Mouse (Mus musculus) neural tube, embryonic 10.5 days (tissue): ENCODE results near the gene Dnajc30.
A peak's percentile ranks its signal among the peaks of the same experiment; 100 is the strongest.
"Not testable (repeated sequence)": the region's sequence is repeated elsewhere in the genome, so short reads cannot be mapped to it uniquely, and the experiment has no call there.

Source experiments
- DNase-seq: peaks from one replicate; pipeline ENCODE4 v3.0.0-alpha.2; 2017; ENCODE audit warnings: low spot score; ENCODE audit errors: extremely low spot score

The Dnajc30 gene

DNA sequence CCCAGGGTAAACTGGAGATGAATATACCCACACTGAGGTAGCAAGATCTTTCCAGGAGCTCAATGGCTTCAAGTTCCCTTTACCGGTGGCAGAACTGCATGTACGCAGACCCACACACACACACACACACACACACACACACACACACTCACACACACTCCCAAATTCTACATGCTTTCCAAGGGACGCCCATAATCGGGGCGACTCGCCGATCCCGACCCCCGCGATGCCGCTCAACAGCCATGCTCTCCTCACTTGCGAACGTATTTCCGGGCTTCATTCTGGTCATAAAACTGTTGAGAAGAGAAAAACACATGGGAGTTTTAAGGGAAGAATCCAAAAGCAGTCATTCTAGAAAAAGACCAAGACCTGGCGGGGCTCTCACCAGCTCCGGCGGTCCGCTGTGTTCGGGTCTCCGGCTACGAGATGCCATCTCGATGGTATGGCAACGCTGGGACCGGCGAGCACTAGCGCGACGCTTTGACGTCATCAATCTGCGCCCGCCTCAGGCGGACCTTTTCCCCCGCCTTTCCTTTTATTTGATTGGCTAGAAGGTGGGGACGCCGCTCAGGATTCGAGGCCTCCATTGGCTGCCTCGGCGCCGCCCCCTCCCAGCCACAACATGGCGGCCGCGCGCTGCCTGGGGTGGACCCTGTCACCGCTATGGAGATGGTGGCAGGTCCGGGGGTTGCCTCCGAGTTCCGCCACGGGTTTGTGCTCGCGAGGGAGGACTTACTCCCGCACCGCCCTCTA, at the start of gene Dnajc30:
Gene Dnajc30 (plus strand): TSS at position 574 of the 753 bp plus-strand sequence.
- peak; percentile 98 for DNase-seq

DNA sequence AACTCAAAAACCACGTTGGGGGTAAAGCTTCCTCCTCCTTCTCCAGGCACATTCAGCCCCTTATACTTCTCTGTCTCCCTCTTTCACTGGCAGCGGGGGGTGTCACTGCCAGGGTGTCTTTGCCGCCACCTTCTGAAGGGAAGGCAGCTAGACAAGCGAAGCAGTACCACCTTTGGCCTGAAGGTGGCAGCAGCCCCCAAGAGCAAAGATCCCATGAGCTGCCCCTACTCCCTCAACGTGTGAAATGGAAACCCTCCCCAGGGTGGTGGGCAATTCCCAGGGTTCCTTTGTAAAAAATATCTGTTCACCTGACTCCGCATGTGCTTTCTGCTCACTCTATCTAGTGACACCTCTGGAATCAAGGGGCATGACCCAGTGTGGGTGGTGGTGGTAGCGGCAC, 48.5 kb upstream of the Dnajc30 start:
- DNase-seq = peak; percentile 81

DNA sequence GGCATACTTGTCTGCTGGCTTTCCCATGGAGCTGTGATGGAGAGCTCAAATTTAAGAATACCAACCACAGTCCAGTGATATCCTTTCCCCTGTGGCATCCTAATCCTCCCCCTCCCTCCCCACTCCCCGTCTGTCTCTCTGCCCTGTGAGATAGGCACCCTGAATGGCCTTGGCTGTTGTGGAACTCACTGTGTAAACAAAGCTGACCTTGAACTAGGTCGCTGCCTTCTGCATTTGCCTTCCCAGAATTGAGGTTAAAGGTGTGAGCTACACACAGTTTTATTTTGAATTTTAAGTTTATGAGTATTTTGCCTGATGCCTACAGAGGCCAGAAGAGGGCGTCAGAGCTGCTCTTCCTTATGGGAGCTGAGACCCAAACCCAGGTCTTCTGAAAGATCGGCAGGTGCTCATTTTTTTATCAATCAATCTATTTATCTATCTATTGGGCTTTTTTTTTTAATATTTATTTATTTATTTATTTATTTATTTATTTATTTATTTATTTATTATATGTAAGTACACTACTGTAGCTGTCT, 47.7 kb upstream of the Dnajc30 start:
- no peak for DNase-seq

DNA sequence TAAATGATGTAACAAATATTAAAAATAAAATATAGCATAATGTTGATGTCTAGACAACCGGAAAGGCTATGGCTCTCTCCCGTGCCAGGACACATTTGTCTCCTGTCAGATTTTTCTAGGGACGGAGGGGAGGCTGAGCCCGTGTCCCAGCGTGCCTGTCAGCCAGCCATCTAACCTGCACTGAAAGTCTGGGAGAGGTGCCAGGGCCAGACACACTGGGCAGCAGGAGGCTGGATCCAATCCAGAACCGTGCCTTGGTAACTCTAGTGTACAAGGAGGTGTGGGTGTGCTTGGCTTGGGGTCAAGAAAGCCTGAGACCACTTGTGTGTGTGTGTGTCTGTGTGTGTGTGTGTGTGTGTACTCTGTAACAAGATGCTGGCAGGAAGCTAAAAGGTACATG, 42.2 kb upstream of the Dnajc30 start:
- DNase-seq = no peak

DNA sequence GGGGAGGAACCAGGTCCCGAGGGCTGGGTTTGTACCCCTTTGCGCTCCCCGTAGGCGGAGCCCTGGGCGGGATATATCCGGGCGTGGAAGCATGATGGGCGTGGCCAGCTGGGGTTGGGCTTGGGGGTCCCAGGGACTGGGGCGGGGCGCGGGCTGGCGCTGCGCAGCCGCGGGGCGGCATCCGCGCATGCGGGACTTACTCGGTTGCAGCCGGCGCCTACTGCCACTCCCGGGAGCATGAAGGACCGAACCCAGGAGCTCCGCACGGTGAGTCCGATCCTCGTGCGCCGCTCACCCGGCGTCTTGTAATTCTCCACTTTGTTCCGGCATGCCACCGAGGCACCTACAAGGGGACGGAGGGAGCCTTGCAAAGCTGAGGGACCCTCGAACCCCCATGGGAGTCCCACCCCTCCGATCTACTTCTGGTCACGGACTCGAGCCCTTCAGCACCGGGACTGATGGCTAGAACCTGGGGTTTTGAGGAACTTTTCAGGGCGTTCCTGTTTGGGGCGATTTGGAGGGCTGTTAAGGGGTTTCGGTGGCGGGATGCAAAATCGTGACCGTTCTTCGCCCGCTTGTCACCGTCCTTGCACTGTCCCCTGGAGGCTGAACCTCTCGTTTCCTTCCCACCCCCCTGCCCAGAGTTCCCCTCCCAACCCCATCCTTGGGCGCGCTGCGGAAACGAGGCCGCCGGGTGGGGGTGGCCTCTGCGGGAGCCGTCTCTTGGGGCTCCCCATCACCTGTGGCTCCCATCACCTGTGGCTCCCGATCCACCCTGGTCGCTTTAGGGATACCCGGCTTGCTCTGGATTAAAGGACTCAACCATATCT, 40.4 kb upstream of the Dnajc30 start, which contains the start of gene Stx1a:
Gene Stx1a (plus strand): TSS at position 139 of the 830 bp plus-strand sequence.
- peak; percentile 88 for DNase-seq

DNA sequence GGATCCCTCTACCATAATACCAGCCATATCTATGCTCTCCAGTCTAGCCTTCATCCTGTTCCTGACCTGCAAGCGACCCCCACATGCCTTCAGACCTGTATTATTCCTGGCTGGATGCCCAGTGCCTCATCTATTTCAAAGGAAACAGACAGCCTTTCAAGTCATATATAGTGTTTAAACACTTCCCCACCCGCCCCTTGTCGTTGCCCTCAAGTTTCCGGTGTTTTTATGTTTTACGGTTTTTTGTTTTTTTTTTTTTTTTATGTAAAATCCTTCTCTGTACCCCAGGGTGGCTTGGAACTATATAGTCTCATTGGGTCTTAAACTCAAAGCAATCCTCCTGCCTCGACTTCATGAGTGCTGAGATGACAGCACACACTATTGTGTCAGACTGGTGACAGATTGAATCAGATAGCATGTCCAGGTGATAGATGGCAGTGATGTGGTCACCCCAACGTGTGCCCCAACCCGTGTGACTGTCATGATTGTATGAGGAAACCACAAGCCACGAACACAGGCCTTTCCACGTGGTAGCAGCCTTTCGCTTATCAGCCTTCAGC, 39.3 kb upstream of the Dnajc30 start:
- DNase-seq = no peak

DNA sequence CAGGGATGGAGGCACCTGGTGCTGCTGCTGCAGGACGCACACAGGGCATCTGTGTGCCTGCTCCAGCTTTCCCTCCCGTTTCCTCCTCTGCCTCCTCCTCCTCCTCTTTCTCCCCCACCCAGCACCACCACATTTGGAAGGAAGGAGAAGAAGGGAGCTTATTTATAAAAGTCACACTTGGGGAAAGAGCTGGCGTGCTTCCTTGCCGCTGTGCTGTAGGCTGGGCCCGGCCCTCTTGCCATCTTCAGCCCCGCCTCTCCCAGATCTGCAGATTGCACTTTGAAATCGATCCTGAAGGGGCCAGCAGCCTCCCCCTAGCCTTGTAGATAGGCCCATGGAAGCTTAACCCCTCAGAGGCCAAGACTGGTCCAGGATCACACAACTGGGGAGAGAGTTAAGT, 38.1 kb upstream of the Dnajc30 start:
- DNase-seq = no peak

DNA sequence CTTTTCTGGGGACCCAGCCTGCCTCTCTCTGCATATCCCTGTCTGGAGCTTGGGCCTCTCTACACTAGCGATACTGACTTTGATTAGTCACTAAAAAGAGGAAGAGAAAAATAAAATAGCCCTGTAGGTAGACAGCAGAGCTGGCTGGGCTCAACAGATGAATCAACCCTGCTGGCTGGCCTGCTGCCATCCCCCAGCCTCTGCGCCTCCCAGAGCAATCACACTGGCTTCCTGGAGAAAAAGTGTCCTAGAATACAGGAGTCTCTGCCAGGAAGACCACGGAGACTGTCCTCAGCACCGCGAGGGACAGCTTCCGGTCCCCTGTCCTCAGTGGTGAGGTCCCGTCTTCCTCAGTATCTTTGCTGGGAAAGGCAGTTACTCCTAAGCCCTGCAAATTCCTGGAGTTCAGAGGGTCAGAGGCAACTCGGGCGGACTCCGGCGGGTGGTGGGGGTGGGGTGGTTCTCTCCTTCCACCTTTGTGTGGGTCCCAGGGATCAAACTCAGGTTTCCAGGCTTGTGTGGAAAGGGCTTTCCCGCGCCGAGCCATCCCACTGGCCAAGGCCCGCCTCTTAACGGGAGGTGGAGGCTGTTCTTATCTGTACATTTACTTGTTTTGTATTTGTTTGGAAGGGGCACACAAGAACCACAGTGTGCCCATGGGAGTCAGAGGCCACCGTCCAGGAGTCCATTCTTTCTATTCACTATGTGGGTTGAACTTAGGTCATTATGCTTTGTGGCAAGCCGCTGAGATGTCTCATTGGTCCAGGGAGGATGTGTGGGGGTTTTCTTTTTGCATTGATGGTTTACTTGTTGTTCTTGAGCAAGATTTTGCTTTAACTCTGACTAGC, 34.8 kb upstream of the Dnajc30 start:
- no peak for DNase-seq

DNA sequence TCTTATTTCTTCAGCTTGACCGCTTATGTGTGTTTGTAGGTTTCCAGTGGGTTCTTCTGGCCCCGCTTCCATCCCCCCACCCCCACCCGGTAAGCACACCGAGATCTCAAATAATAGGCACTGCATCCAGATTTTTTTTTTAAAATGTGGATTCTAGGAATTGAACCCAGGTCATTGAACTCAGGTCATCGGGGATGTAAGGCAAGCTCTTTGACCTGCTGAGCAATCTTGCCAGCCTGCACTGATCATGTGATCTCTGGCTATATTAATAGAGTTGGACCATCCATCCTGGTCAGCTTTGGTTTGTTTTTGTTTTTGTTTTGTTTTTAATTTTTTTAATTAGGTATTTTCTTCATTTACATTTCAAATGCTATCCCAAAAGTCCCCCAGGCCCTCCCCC, 31.4 kb upstream of the Dnajc30 start:
- DNase-seq = no peak

DNA sequence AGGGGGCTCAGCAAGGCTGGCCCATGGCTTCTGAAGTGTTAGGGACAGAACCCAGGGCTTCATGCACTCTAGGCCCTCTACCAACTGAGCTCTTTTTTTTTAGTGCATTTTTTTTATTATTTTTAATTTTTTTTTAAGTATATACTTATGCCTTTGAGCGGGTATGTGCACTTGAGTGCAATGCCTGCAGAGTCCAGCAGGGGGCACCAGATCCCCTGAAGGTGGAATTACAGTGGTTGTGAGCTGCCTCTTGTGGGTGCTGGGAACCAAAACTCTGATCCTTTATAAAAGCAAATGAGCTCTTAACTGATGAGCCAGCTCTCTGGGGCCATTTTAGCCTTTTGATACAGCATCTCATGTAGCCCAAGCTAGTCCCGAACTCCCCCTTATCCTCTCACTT, 29.4 kb upstream of the Dnajc30 start:
- no peak for DNase-seq

DNA sequence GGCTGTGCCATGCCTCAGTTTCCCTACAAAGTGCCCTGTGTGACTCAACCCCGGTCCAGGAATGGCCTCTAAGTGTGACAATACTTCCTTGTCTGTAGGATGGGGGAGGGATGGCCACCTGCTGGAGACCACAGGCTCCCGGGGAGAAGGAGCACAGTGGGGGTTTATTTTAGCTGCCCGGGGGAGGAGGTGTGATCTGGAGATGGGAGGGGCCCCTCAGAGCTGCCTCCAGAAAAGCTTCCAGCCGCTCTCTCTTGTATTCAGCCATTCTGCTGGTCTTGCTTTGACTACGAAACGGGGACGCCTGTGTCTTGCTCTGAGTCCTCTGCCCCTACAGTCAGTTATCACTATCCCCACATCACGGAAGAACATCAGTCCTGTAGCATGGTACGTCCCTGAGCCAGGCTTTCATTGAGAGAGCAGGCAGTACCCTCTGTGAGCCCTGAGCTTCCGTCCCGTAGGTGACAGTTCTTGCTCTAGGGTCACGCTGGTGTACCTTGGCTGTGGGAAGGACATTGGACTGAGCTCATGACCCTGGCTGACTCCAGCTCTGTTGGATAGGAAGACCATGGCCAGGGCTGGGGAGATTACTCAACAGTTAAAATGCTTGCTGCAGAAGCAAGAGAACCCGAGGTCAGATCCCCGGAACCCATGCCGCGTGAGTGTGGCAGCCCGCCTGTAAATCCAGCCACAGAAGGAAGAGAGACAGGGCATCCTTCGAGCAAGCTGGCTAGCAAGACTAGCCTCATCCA, 28.2 kb upstream of the Dnajc30 start:
- no peak for DNase-seq

DNA sequence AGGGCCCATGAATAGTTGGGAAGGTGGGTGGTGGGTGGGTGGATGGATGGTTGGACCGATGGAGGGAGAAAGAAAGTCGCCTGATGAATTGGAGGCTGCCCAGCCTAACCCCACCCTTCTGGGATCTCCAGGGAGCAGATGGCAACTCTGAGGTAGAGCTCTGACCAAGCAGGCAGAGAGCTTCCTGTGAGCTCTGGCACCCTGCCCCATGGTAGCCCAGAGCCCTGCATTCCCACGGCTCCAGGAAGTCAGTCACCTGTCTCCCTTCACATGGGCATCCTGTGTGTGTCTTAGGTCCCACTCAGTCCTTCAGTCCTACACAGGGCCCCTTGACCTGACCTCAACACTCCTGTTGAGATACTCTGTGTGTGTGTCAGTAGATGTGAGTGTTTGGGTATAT, 26.1 kb upstream of the Dnajc30 start:
- DNase-seq = no peak

DNA sequence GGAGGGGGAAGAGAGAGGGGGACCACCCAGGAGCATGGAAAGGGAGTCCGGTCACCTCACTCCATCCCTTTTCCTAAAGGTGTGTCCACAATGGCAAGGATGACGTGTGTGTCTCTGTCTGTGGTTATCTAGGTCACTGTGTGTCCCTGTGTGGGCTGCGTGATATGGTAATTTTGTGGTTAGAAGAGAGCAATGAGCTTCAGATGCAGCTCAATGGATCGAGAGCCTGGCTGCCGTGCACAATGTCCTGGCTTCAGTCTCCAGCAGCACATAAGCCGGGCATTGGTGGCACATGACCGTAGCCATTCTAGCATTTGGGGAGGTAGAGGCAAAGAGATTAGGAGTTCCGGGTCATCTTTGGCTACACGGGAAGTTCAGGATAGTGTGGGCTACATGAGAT, 24.5 kb upstream of the Dnajc30 start:
- DNase-seq = no peak

DNA sequence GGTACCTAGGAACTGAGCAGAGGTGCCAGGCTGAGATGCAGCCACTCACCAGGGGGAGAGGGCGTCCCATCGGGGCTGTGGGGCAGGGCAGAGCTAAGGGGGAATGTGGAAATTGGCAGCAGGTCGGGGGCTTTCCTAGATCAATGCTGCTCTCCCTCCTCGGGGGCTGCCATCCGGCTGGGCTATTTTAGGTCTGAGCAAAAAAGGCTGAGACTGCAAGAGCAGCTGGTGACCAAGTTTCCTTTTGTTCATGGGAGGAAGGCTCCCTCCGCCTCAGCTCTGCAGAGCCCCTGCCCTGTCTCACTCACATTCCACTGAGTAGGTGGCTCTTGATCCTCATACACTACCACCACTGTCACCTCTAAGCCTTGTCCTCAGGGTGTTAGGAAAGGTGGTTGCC, 23.9 kb upstream of the Dnajc30 start:
- no peak for DNase-seq

DNA sequence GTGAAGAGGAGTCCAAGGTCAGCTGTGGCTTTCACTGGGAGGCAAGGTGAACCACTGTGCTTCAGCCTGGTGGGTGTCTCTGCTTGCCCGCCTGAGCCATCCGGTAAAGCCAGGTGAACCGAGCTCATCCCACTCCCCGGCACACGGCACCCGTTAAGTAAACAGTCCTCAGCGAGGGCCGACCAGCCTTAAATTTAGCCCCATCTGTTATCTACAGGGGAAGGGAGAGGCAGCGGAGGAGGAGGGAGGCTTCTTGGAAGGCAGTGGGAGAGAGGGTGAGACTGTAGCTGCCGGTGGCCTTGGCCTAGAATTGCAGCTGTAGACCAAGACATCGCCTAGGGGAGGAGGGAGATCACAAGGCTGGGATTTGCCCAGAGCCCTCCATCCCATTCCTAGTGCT, 23.2 kb upstream of the Dnajc30 start:
- DNase-seq = no peak

DNA sequence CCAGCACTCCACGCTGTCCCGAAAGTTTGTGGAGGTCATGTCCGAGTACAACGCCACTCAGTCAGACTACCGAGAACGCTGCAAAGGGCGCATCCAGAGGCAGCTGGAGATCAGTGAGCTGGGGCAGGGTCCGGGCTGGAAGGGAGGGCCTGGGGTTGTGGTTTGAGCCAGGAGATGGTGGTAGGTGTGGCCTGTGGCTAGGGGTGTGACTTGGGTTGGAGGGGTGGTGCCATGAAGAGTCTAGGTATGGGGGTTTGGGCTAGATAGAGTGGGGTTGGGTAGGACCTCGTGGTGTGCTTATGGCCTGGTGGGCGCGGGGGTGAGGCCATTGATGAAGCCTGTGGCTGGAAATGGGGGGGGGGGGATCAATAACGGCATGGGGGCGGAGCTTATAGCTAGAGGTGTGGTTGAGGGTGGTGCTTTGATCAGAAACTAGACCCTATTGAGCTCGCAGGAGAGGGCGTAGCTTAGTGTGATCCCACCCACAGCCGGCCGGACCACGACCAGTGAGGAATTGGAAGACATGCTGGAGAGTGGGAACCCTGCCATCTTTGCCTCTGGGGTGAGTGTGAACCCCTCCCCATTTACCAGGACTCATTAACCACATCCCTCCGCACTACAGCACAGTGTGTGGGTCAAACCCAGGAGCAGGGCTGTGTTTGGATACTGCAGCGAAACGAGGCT, 21.8 kb upstream of the Dnajc30 start:
- no peak for DNase-seq

DNA sequence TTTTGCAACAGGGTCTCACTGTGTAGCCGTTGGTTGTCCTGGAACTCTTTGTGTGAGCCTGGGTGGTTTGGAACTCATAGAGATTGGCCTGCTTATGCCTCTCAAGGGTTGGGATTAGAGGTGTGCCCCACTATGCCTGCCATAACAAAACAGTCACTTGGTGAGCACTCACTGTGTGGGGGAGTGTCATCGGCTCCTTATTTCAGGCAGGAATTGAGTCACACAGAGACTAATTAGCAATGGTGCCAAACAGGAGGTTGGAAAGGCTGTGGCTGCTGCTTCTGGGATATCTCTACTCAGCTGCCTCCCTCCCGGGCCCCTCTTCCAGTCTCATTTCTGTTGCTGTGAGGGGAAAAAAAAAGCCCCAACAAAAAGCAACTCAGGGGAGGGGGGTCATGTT, 19.4 kb upstream of the Dnajc30 start:
- DNase-seq = no peak

DNA sequence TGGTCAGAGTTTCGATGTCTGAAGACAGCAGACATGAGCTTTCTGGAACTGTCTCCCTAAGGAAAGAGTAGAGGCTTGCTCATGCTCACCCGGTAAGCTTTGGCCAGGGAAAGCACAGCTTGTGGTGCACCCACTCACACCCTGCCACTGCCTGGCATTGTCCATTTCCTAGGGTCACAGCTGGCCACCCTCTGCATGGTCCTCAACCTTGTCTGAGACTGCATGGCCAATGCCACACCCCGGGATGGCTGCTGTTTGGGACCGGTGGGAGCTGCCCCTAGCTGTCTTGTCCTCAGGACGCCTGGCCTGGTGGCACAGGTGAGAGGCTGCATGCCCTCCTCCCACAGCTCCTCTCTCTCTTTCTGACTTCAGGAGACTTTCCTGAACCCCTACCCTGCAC, 15.5 kb upstream of the Dnajc30 start:
- DNase-seq = no peak

DNA sequence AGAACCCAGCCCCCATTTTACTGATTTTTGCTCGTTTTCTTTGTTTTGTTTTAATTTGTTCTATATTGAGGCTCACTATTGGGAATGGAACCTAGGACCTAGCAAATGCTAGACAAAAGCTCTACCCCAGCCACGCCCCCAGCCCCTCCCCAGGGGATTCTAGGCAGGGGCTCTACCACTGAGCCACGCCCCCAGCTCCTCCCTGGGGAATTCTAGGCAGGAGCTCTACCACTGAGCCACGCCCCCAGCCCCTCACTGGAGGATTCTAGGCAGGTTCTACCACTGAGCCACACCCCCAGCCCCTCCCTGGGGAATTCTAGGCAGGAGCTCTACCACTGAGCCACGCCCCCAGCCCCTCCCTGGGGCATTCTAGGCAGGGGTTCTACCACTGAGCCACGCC, 14.7 kb upstream of the Dnajc30 start:
- DNase-seq = not testable (repeated sequence)

DNA sequence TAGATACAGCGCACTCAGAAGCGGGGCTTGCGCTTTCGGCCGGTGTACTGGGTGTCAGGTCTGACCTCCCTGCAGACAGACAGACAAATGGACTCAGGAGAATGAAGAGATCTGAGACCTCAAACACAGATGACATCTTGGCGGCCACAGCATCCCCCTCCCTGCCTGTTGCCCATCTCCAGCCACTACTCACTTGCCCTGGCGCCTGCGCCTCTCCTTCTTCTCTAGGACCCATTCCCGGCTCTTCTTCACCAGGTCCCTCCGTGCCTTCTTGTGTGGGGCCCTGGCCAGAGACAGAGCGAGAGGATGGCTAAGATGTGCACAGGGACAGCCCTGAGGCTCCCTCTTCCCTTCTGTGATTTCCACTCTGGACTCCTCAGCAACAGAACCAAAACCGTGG, 10.6 kb upstream of the Dnajc30 start:
- DNase-seq = no peak
